Mouse (Mus musculus) midbrain, embryonic 11.5 days (tissue): ENCODE measurements at regions not wholly inside any gene's neighbourhood (a gene's known extent, or its start where the extent isn't known, plus 50 kb on each side); places are given as distances from the start of the nearest gene placed in this dataset.

ENCODE experiments used
- ATAC-seq: fragments of 200-750 bp; cut with Nextera tagmentation; 2 replicates; pipeline ENCODE4 v1.8.0; 2017; ENCODE audit warnings: moderate TSS enrichment, moderate library complexity; ENCODE audit not compliant: low FRiP score
- DNase-seq: peaks from one replicate; pipeline ENCODE4 v3.0.0; 2015; ENCODE audit warnings: low spot score; ENCODE audit errors: missing footprints
- H3K27ac ChIP-seq: fragments of 300-500 bp; sonication (generic); 2 replicates; pipeline ENCODE4 v1.5.1; 2014; ENCODE audit warnings: low read depth, low read length
- H3K27me3 ChIP-seq: fragments of 300-500 bp; sonication (generic); 2 replicates; pipeline ENCODE4 v1.6.1; 2014; ENCODE audit warnings: mild to moderate bottlenecking, low read length, moderate library complexity, mixed read lengths; ENCODE audit not compliant: control insufficient read depth, insufficient read depth
- H3K36me3 ChIP-seq: fragments of 300-500 bp; sonication (generic); 2 replicates; pipeline ENCODE4 v1.6.1; 2014; ENCODE audit warnings: mild to moderate bottlenecking, low read length, moderate library complexity, mixed read lengths; ENCODE audit not compliant: control insufficient read depth, insufficient read depth
- H3K4me1 ChIP-seq: fragments of 300-500 bp; sonication (generic); 2 replicates; pipeline ENCODE4 v1.6.1; 2014; ENCODE audit warnings: low read length; ENCODE audit not compliant: control insufficient read depth, insufficient read depth
- H3K4me2 ChIP-seq: fragments of 300-500 bp; sonication (generic); 2 replicates; pipeline ENCODE4 v1.6.1; 2014; ENCODE audit warnings: mild to moderate bottlenecking, moderate library complexity
- H3K4me3 ChIP-seq: fragments of 300-500 bp; sonication (generic); 2 replicates; pipeline ENCODE4 v1.5.1; 2014; ENCODE audit warnings: low read depth, low read length
- H3K9ac ChIP-seq: fragments of 300-500 bp; sonication (generic); 2 replicates; pipeline ENCODE4 v1.6.1; 2014; ENCODE audit warnings: low read length
- H3K9me3 ChIP-seq: fragments of 300-500 bp; sonication (generic); 2 replicates; pipeline ENCODE4 v1.6.1; 2016; ENCODE audit warnings: low read length; ENCODE audit not compliant: control insufficient read depth
- WGBS: fragments of 180-500 bp; shearing (Covaris S2); extraction: QIAGEN DNeasy Blood & Tissue Kit; methylation state at CpG from one replicate; pipeline ENCODE4 v1.1.7; 2014; 5-methylcytosine and 5-hydroxymethylcytosine counted together

DNA sequence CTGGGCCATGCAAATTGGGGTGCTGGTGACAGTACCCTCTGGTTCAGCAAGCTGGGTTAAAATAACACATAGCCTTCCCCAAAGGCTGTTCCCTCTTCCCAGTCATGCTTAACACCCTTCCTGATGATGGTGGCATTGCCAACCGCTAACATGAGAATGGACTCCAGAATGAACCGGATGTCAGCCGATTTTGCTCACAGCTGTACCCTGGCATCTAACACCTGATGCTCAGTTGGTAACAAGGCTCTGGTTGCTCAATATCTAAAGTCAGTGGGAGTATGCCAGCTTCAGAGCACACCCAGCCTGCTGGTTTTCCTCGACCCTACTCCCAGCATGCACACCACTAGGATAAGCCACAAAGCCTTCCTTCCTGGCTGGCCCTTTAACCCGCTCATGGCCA, 164.6 kb upstream of the Nfe2l3 start:
- Histone ChIP-seq H3K4me1 (peaks cover 3% of the 10 kb centered on the region), H3K9me3 (no peaks in the 10 kb centered on the region), H3K4me3 (no peak overlapping the region), H3K27ac (no peak overlapping the region), H3K9ac (no peak overlapping the region), H3K27me3 (peaks cover 3% of the 10 kb centered on the region; the same call in 1 of the 2 replicates), H3K36me3 (no peaks in the 10 kb centered on the region), H3K4me2 (no peak overlapping the region)
- WGBS, result 82% methylated on average over 5 of the region's 5 CpGs
- DNase-seq (peak; percentile 47), ATAC-seq (no peak)

DNA sequence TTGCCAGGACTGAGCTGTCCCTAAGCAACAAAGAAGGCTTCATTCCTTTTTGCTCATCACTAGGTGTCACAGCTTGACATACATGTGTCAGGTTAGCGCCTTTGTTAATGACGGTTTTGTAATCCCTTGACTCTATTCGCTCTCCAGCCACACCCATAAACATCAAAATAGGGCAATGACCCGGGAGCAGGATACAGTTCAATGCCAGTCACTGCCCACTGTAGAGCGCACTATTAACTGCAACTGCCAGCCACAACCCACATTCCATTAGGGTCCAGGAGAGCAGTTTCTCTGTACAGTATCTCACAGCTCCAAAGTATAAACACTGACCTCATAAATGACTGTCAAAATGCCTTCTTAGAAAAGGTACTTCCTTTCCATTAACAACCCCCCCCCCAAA, 163.5 kb upstream of the Nfe2l3 start:
- peaks cover 3% of the 10 kb centered on the region; the same call in 1 of the 2 replicates for H3K27me3 ChIP-seq
- H3K36me3 ChIP-seq, result no peaks in the 10 kb centered on the region
- DNase-seq (no peak), ATAC-seq (no peak)
- H3K4me3 ChIP-seq, result no peak overlapping the region
- no peak overlapping the region for H3K4me2 ChIP-seq
- no peak overlapping the region for H3K27ac ChIP-seq
- H3K9ac ChIP-seq, result no peak overlapping the region
- WGBS, result 82% methylated on average over 5 of the region's 5 CpGs
- no peaks in the 10 kb centered on the region for H3K9me3 ChIP-seq
- H3K4me1 ChIP-seq, result peaks cover 3% of the 10 kb centered on the region

DNA sequence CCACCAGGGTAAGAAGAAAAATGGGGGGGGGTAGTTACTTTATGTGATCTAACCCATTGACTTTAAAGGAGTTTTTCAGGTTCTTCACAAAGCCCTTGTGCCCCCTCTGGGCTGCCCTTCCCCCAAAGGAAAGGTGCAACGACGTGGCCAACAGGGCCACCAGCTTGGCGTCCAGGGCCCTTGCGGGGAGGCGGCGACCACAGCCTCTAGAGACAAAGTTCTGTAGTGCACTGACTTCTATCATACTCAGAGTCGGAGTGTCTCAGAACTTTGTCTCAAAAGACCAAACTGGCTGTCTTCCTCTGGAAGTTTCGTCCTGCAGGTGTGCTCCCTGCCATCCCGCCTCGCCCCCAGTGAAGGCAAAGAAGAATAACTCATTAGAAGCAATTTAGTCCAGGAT, 162.9 kb upstream of the Nfe2l3 start:
- Histone ChIP-seq H3K9ac (peak overlapping the region; percentile 69), H3K27ac (no peak overlapping the region), H3K4me2 (peak overlapping the region; percentile 99), H3K27me3 (peaks cover 3% of the 10 kb centered on the region; the same call in 1 of the 2 replicates), H3K4me3 (peak overlapping the region; percentile 73), H3K4me1 (peaks cover 3% of the 10 kb centered on the region), H3K36me3 (no peaks in the 10 kb centered on the region), H3K9me3 (no peaks in the 10 kb centered on the region)
- ATAC-seq, result no peak
- no peak for DNase-seq
- WGBS, result 35% methylated on average over 10 of the region's 10 CpGs

DNA sequence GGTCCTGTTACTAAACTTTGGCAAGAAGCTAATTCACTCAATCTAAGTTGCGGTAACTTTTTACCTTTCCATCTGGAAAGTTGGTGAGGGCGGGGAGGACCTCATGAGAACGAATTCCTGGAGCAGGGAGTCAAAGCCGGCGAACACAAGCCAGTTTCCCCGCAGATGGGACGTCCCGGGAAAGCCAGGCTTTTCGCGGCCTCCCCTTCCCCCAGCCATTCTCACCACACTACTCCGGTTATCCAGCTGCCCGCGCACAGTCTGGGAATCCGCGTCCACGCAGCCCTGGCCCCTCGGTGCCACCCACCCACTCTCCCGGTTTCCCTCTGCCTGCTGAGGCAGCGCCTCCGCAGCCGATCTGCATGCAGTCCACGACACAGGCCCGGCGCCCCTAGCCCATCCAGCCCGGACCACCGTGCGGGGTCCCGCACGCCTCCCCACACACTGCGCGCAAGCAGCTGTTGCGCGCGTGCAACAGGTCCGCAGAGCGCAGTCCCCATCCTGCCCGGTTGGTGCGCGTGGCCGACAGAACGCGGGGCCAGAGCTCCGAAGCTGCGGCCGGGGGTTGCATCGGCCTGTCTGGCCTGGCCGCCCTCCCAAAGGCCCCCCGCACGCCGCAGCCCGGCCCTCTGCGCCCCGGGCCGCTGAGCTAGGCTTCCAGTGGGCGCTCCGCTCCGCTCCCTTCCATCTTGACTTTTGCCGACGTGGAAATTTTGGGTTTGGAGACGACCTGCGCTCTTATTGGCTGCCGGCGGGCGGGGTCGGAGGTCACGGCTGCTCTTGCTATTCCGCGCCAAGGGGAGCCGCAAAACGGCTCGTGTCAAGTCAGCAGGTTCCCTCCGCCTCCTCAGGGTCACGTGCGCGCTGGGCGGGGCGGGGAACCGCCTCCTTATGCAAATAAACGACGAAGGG, 162.0 kb upstream of the Nfe2l3 start:
- peak; percentile 98 for DNase-seq
- H3K9ac ChIP-seq, result peak overlapping the region; percentile 69
- peaks cover 3% of the 10 kb centered on the region; the same call in 1 of the 2 replicates for H3K27me3 ChIP-seq
- no peaks in the 10 kb centered on the region for H3K36me3 ChIP-seq
- H3K4me1 ChIP-seq, result peaks cover 3% of the 10 kb centered on the region
- no peaks in the 10 kb centered on the region for H3K9me3 ChIP-seq
- peak overlapping the region; percentile 99 for H3K4me2 ChIP-seq
- under 1% methylated on average over 79 of the region's 80 CpGs for WGBS
- ATAC-seq, result peak; percentile 91
- H3K4me3 ChIP-seq, result peak overlapping the region; percentile 73
- H3K27ac ChIP-seq, result no peak overlapping the region

DNA sequence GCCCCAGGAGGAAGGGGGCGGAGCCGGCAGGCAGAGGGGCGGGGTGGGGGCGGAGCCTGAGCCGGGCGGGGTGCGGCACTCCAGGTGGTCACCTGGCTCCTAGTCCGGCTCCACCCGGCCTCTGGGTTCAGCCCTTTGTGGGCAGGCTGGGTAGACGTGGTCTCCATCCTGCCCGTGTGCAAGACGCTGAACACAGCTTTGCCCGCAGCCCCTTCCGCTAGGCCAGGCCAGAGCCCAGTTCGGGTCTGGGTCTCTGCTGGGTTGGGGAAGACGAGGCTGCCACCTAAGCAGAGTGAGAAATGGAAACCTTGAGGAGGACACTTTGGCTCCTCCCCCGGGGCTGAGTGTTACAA, 161.4 kb upstream of the Nfe2l3 start:
- ATAC-seq (peak; percentile 72), DNase-seq (no peak)
- Histone ChIP-seq H3K4me2 (peak overlapping the region; percentile 99), H3K36me3 (no peaks in the 10 kb centered on the region), H3K4me1 (peaks cover 3% of the 10 kb centered on the region), H3K9ac (peak overlapping the region; percentile 69), H3K9me3 (no peaks in the 10 kb centered on the region), H3K27me3 (peaks cover 3% of the 10 kb centered on the region; the same call in 1 of the 2 replicates), H3K27ac (no peak overlapping the region), H3K4me3 (peak overlapping the region; percentile 73)
- WGBS, result 4% methylated on average over 17 of the region's 17 CpGs

DNA sequence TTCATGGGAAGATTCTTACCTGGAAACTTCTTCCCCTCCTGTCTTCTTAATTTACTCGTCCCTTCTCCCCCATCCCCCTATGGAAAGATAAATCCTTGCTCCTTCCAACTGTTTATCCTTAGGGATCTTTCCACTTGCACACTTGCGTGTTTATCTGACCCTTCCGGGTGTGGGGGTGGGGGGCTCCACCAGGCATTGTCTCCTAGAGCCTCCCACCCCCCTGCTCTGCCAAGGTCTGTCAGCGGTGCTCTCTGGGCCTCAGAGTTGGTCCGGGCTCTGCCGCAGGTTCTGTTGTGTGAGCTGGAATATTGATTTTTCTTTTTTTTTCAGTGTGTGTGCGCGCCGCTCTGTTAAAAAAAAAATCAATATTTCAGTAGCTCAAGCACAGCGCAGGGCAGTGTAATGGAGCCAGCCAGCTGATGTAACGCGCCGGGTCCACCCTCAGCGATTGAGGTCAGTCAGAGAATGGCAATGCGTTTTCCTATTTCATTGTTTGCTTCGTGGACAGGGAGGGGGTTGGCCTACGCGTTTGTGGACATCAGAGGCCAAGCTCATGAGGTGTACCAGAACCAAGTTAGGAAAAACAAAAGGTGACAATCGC, 160.2 kb upstream of the Nfe2l3 start:
- H3K4me1 ChIP-seq, result peaks cover 3% of the 10 kb centered on the region
- H3K9ac ChIP-seq, result no peak overlapping the region
- H3K4me2 ChIP-seq, result no peak overlapping the region
- DNase-seq (no peak), ATAC-seq (0 out of 2 replicates have a peak, but pooled peaks have one; percentile 35)
- no peaks in the 10 kb centered on the region for H3K36me3 ChIP-seq
- peak overlapping the region; percentile 11; the same call in 1 of the 2 replicates for H3K27ac ChIP-seq
- no peaks in the 10 kb centered on the region for H3K9me3 ChIP-seq
- WGBS, result 83% methylated on average over 19 of the region's 19 CpGs
- H3K27me3 ChIP-seq, result peaks cover 3% of the 10 kb centered on the region; the same call in 1 of the 2 replicates
- no peak overlapping the region for H3K4me3 ChIP-seq

DNA sequence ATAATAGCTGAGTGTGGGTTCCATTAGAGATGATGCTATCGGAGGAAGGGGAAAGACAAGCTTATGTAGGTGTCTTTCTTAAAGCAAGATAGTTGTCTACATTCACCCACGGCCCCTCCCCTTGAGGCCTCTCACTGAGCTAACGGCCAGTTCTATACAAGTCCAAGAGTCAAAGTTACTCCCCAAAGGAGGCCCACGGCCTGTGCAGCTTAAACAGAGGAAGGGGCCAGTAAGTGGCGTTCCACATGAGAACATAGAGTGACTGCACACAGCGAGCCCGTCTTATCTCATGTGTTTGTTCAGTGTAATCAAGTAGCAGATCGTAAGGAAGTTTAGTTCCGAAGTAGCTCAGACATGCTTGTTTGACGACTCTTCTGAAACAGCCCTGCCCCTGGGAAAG, 153.0 kb upstream of the Nfe2l3 start:
- Histone ChIP-seq H3K4me3 (no peak overlapping the region), H3K27ac (no peak overlapping the region), H3K36me3 (no peaks in the 10 kb centered on the region), H3K4me1 (no peaks in the 10 kb centered on the region), H3K27me3 (no peaks in the 10 kb centered on the region), H3K9ac (no peak overlapping the region), H3K9me3 (no peaks in the 10 kb centered on the region), H3K4me2 (no peak overlapping the region)
- ATAC-seq, result no peak
- DNase-seq, result no peak
- 89% methylated on average over 10 of the region's 10 CpGs for WGBS

DNA sequence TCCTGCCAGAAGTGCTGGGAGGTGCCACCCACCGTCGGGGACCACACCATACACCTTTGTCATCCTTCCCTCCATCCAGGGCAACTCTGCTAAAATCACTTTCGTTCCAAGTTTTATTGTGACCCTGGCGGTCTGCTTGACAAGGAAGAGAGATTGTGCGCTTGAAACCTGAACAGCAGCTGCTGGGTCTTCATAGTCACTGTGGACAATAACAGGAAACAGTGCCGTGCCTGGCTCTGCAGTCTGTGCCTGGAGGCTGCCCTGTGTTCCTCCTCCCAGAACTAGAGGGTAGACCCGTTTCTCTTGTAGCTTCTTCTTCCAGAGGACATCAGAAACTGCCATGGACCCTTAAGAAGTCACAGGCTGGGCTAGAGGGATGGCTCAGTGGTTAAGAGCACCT, 152.2 kb upstream of the Nfe2l3 start:
- Histone ChIP-seq H3K9me3 (no peaks in the 10 kb centered on the region), H3K9ac (no peak overlapping the region), H3K27me3 (no peaks in the 10 kb centered on the region), H3K4me2 (no peak overlapping the region), H3K27ac (no peak overlapping the region), H3K4me1 (no peaks in the 10 kb centered on the region), H3K4me3 (no peak overlapping the region), H3K36me3 (no peaks in the 10 kb centered on the region)
- ATAC-seq (no peak), DNase-seq (no peak)
- WGBS, result 83% methylated on average over 7 of the region's 7 CpGs
